Mouse (Mus musculus) cerebellum, adult 2 months (tissue): ENCODE data around the gene Slc5a11.

Experiments
- CTCF ChIP-seq: fragments of 200-500 bp; IDR thresholded peaks from 2 replicates; pipeline ENCODE4 v1.5.1; 2011; ENCODE audit warnings: low read depth, mild to moderate bottlenecking, control low read depth, low read length, moderate library complexity, borderline replicate concordance; ENCODE audit not compliant: insufficient read depth
- POLR2A ChIP-seq: fragments of 200-500 bp; IDR thresholded peaks from 2 replicates; pipeline ENCODE4 v1.6.1; 2011; ENCODE audit warnings: low read length, control low read depth, borderline replicate concordance; ENCODE audit not compliant: insufficient read depth

DNA sequence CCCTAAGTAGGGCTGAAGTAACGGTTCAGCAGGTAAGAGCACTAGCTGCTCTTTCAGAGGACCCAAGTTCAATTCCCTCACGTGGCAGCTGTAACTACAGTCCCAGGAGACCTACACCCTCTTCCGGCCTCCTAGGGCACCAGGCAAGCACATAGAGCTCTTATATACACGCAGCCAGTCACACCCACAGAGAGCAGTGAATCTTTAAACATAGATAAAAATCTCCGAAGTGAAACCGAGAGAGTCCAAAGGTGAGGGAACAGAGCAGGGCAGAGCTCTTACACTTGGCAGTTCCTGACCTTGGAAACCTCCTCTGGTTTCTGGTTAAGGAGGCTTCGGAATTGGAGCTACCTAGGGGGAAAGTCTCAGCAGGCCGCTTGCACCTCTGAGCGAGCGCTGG is 15.9 kb upstream of the Slc5a11 start:
- no peak for TF ChIP-seq CTCF
- no peak for TF ChIP-seq POLR2A
